Mouse (Mus musculus): ENCODE measurements around the gene Sae1. TPM values are rescaled to one million over a fixed set of nuclear protein-coding genes. Genes with fewer than 3 reads are reported as not detected.
"Not testable (repeated sequence)": the region's sequence is repeated elsewhere in the genome, so short reads cannot be mapped to it uniquely, and the experiment has no call there.

Sae1 gene
- polyA plus RNA-seq, 1 experiment, result 114 TPM

DNA sequence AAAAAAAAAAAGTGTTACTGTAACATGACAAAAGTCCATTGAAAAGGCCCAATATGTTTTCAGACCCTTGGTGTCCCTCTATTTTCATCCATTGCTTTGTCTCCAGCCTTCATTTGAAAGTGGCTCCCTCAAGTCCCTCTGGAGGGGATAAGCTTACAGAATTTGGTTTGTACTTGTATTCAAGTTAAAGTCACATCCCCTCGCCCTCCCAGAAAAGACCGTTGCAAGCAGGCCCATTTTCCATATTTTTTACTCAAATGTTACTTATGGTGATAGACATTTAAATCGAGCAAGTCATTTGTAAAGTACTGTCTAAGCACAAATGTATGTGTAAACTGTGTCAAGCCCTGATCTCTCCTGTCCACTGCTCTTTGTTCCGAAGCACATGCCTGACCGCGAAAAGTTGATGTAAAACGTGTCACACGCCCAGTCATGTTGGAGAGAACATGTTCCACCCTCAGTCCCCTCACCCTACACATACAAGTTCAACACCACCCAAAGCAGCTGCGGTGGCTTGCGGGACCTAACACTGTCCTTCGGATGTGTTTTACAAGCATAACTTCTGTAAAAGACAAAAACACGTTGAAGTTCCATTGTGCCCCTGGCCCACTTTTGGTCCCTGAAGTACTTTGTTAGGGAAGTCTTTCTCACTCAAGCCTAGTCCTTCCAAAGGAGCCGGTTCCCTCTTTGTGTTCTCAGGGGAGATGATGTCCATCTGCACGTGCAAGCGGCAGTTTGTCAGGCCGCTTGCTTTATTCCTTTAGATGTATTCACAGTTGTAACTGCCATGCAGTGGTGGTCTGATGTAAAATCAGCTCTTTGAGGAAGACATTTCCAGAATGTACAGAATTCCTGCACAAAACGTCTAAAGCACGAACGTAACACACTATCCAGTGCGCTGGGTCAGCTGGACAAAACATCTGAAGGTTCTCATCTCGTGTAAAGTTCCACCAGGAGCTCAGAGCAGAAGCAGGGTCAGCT is 15.7 kb upstream of the Sae1 start:
- DNase-seq (ENCODE audit: extremely low spot score in 1 of 2, low spot score in 1 of 2), result no peak

DNA sequence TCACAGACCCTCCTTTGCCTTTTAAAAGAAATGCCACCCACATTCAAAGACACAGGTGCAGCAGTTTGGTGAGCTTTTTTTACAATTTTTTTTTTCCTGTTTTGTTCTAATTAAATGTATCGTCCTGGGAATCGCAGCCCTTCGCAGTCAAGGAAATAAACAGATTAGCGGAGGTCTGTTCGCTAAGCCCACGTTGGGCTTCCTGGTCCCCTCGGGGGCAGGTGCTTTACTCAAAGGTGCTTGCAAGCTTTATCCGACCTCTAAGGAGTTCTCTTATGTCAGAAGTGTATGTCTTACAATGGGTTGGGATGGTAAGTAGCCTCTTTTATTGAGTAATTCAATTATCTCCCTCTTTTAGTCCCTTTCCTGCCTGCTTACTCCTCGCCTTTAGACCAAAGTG is 14.8 kb upstream of the Sae1 start:
- no peak for DNase-seq (ENCODE audit: extremely low spot score in 1 of 2, low spot score in 1 of 2)

GRCm38 (mm10) chr7:16401991-16402431 is 14.4 kb upstream of the Sae1 start:
- peak in 1 of 2 experiments; percentile 41 for DNase-seq (ENCODE audit: extremely low spot score in 1 of 2, low spot score in 1 of 2)

DNA sequence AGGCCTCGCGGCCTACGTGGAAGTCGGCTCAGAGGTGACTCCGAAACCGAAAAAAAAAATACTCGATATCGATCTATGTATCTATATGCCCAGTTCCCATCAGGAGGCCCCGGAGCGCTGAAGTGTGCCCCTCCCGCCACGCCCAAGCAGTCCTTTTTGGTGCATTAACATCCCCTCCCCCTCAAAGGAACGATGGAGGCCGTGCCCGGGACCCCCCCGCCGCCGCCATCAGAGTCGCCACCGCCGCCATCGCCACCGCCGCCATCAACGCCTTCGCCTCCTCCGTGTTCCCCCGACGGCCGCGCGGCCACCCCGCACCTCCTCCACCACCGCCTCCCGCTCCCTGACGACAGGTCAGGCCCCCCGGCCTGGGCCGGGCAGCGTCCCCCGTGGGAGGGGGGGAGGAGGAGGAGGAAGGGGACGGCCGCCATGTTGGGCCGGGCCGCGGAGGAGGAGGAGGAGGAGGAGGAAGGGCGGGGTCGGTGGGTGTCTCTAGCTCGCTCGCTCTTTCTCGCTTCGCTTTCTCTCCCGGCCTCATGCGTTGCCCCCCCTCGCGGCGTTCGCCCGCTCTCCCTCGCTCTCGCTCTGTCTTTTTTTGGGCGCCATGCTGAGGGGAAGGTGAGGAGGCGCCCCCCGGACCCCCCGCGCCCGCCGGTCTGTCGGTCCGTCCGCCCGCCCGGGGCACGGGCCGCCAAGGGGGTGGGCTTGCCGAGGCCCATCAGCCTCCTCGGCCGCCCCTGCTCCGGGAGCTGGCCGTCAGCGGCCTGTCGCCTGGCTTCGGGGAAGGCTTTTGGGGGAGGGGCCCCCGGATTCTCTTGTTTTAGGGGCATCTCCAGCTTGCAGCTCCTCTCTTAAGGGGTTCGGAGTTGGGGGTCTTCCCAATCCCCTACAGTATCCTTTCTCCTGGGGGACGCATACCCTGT is 13.3 kb upstream of the Sae1 start, which contains the start of gene Zc3h4:
Zc3h4 (plus strand) TSS at position 222 of the 923 bp plus-strand sequence.
- peak; percentile 58 to 82 for DNase-seq (ENCODE audit: extremely low spot score in 1 of 2, low spot score in 1 of 2)

DNA sequence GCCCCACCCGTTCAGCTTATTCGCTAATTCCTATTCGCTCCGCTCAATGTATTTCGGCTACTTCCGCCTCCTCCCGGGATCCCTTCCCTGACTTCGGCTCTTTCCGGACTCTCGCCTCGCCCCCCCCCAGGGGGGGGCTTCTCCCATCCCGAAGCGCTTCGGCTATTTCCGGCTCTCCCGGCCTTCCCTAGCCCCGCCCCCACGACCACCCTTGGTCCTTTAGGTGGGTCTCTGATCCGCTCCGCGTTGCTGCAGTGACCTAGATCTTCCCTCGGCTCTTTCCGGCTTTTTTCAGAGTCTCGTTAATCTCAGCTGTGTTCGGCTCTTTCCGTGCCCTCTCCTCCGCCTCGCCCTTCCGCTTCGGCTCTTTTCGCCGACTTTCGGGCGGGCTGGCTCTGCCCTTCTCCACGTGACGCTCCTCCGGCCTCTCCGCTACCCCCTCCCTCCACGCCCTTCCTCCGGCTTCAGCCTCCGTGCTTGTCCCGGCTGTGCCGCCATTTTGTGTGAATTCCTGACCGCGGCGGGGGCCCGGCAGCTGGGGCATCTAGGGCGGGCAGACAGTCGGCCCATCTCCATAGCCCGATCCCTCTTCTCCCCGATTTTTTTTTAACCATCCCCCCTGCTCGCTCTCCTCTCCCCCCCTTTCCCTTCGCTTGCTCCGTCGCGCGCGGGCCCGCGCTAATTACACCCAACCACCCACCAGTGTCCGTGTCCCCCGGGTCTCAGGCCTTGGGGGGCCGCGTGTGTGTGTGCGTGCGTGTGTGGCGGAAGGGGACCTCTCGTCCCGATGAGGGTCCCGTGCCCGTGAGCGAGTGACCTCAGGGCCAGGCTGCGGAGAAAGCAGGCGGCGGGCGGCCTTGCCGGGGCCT is 12.4 kb upstream of the Sae1 start:
- DNase-seq (ENCODE audit: extremely low spot score in 1 of 2, low spot score in 1 of 2), result peak; percentile 98

GRCm38 (mm10) chr7:16399098-16399819 is 11.7 kb upstream of the Sae1 start:
- DNase-seq (ENCODE audit: extremely low spot score in 1 of 2, low spot score in 1 of 2), result peak; percentile 86 to 93

- no peak for DNase-seq (ENCODE audit: extremely low spot score in 1 of 2, low spot score in 1 of 2)
Observed at GRCm38 (mm10) chr7:16398387-16399050, 10.9 kb upstream of the Sae1 start.

DNA sequence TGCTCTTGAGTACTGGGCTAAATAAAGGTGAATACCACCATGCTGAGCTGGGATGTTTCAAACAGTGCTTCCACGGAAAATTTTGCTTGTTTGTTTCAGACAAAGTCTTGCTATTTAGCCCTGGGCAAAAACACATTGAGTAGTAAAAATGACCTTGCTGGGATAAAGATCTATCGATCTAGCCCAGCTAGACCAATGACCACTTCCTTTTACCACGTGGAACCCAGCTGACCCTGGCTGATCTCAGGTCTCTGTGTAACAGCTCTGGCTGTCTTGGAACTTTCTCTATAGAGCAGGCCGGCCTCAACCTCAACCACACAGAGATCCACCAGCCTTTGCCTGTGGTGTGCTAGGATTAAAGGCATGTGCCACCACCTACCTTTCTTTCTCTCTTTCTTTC is 9.9 kb upstream of the Sae1 start:
- no peak for DNase-seq (ENCODE audit: extremely low spot score in 1 of 2, low spot score in 1 of 2)

GRCm38 (mm10) chr7:16395944-16396343 is 8.3 kb upstream of the Sae1 start:
- DNase-seq (ENCODE audit: extremely low spot score in 1 of 2, low spot score in 1 of 2), result peak in 1 of 2 experiments; percentile 76

DNA sequence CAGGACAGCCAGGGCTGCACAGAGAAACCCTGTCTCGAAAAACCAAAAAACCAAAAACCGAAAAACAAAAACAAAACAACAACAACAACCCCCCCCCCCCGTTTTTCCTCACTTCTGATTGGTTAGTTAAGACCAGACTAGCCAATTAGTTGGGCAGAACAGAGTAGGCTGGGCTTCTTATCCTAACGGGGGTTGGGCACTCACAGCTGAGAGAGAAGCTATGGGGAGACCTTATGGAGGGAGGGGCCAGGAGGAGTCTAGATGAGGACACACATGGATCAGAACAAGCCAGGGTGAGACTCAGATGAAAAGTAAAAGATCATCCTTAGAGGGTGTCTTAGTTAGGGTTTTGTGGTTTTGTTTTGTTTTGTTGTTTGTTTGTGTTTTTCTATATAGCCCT is 5.3 kb upstream of the Sae1 start:
- DNase-seq (ENCODE audit: extremely low spot score in 1 of 2, low spot score in 1 of 2), result no peak

DNA sequence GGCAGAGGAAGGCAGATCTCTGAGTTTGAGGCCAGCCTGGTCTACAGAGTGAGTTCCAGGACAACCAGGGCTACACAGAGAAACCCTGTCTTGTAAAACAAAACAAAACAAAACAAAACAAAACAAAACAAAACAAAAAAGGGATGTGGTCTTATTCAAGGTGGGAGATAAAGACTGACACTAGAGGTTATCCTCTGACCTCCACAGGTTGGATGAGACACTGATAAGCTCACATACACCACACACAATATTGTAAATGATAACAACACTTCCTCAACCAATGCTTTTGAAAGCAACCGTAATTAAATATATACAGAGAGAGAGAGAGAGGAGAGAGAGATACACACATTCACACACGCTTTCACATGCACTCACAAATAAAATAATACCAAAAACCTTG is 2.3 kb upstream of the Sae1 start:
- DNase-seq (ENCODE audit: extremely low spot score in 1 of 2, low spot score in 1 of 2), result not testable (repeated sequence)

GRCm38 (mm10) chr7:16376505-16376904 is 11.1 kb downstream of the Sae1 start:
- peak in 1 of 2 experiments; percentile 71 for DNase-seq (ENCODE audit: extremely low spot score in 1 of 2, low spot score in 1 of 2)

- DNase-seq (ENCODE audit: extremely low spot score in 1 of 2, low spot score in 1 of 2), result no peak
Observed at GRCm38 (mm10) chr7:16374989-16375388, 12.6 kb downstream of the Sae1 start.

GRCm38 (mm10) chr7:16373719-16374118 is 13.9 kb downstream of the Sae1 start:
- no peak for DNase-seq (ENCODE audit: extremely low spot score in 1 of 2, low spot score in 1 of 2)

GRCm38 (mm10) chr7:16370596-16370995 is 17.0 kb downstream of the Sae1 start:
- DNase-seq (ENCODE audit: extremely low spot score in 1 of 2, low spot score in 1 of 2), result no peak

DNA sequence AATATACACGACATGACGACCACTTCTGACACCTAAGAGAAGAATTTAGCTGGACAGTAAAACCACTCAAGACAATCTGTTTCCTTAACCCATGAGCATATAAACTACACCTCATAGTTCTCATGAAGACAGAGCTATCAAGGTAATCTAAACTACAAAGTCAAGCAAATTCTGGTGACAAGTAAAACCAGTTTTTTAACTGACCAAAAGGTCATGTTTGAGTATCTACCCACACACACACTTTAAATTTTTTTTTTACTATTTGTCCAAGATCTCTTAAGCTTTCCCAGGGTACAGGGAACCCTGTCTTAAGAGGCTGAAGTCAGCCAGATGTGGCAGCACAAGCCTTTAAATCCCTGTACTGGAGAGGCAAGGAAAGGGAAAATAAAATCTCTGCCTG is 18.8 kb downstream of the Sae1 start:
- no peak for DNase-seq (ENCODE audit: extremely low spot score in 1 of 2, low spot score in 1 of 2)

DNA sequence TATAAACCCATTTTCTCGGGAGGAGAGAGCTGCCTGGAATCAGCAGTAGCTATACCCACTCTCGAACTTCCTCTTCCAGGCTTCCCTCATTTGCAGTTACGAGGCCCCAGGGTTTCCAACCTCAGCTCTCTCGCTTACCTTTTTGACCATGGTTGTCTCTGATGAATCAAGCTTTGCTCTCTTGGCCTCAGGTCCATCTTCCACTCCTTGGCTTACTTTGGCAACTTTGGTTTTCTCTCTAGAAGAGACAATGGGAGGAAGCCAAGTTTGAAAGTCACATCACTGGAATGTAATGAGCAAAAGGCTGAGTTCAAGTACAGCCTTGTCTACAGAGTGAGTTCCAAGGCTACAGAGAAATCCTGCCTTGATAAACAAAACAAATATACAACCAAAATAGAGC is 20.9 kb downstream of the Sae1 start:
- no peak for DNase-seq (ENCODE audit: extremely low spot score in 1 of 2, low spot score in 1 of 2)

DNA sequence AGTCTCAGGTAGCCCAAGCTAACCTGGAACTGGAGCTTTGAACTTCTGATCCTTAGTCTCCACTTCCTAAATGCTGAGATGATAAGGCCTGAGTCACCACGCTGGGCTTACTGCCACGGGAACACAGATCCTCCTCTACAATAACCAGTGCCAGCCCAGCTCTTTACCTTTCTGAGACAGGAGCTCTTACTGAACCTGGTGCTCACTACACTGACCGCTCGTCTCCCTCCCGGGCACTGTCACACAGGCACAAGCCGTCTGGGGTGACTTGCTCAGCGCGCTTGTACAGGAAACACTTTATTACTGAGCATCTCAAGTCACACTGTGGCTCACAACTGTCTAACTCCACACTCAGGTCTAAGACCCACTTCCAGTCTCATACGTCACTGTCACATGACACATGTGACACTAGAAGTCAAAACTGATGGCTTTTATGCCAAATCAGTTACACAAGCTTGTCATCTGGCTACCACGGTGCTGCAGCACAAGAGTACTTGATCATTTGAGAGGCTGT is 21.4 kb downstream of the Sae1 start:
- DNase-seq (ENCODE audit: extremely low spot score in 1 of 2, low spot score in 1 of 2), result no peak

All from frontal cortex, adult 2 months (tissue).